Mouse (Mus musculus) left cerebral cortex, postnatal 14 days (tissue): ENCODE data around the gene Pnrc1. TPM values are rescaled to one million over a fixed set of nuclear protein-coding genes. Genes with fewer than 3 reads are reported as not detected.
"Not testable (repeated sequence)": the region's sequence is repeated elsewhere in the genome, so short reads cannot be mapped to it uniquely, and the experiment has no call there.

Experiments
- DNase-seq, 2 experiments: peaks; one replicate each; pipeline ENCODE4 v3.0.0; 2021 to 2022; ENCODE audit warnings: low spot score in 2 of 2, mixed read lengths in 1 of 2
- intact Hi-C: fragments of 180-260 bp; cut with DNase I; formaldehyde crosslinking; loops from one replicate; pipeline ENCODE4 v1.15.1; 2025
- long read RNA-seq, 2 experiments: library from polyadenylated mRNA; stranded (forward); transcript quantifications; one replicate each; pipeline ENCODE4 v2.0.0; 2021
- total RNA-seq, 2 experiments: library from RNA; stranded (reverse); gene quantifications; 2 replicates each; pipeline ENCODE4 v1.2.3; 2021

Pnrc1 gene
- total RNA-seq, result 100 to 1,000 TPM; 115 to 122 TPM
- long read RNA-seq, experiment 1, transcript Pnrc1-201 (2 exons, 1,648 nt), result major isoform, 45 of 51 reads
- long read RNA-seq, experiment 1, partial matches to known transcripts, result 0 of 51 reads
- long read RNA-seq, experiment 1, other reads (novel, unspliced or antisense), result 5 of 51 reads
- long read RNA-seq, experiment 2, transcript Pnrc1-201 (2 exons, 1,648 nt), result major isoform, 35 of 40 reads
- long read RNA-seq, experiment 2, partial matches to known transcripts, result 0 of 40 reads
- long read RNA-seq, experiment 2, other reads (novel, unspliced or antisense), result 1 of 40 reads

GRCm38 (mm10) chr4:33290002-33290401 is at the start of gene Pnrc1:
Gene Pnrc1, minus strand, starts transcription at chr4:33290163.
- intact Hi-C loops, result loop anchor here (5.0 to 10.0 kb wide), 3 partner anchors 43 to 335 kb away; partner anchors contain the start of genes Ankrd6 and Srsf12
- DNase-seq, result peak; percentile 41 to 65

- intact Hi-C loops, result no loop called here
- DNase-seq, result no peak
Observed at GRCm38 (mm10) chr4:33337999-33338398, 48.0 kb upstream of the Pnrc1 start.

GRCm38 (mm10) chr4:33332956-33333455 is 43.0 kb upstream of the Pnrc1 start:
- intact Hi-C loops, result no loop called here
- no peak for DNase-seq

- no peak for DNase-seq
- intact Hi-C loops, result no loop called here
Observed at GRCm38 (mm10) chr4:33331147-33331546, 41.2 kb upstream of the Pnrc1 start.

- intact Hi-C loops, result no loop called here
Observed at GRCm38 (mm10) chr4:33315840-33316239, 25.9 kb upstream of the Pnrc1 start.

GRCm38 (mm10) chr4:33314150-33314549 is 24.2 kb upstream of the Pnrc1 start:
- intact Hi-C loops, DNase-seq: not testable (repeated sequence)

More at GRCm38 (mm10) chr4:33315840-33316239, 25.9 kb upstream of the Pnrc1 start:
- no peak for DNase-seq

- intact Hi-C loops, result no loop called here
Observed at GRCm38 (mm10) chr4:33310840-33311437, 21.0 kb upstream of the Pnrc1 start.

GRCm38 (mm10) chr4:33309764-33310757 is 20.1 kb upstream of the Pnrc1 start, which contains the start of gene Rngtt:
Gene Rngtt, plus strand, starts transcription at chr4:33310311.
- intact Hi-C loops, result no loop called here
- peak; percentile 93 to 94 for DNase-seq

More at GRCm38 (mm10) chr4:33310840-33311437, 21.0 kb upstream of the Pnrc1 start:
- no peak for DNase-seq

- intact Hi-C loops, result no loop called here
- DNase-seq, result no peak
Observed at GRCm38 (mm10) chr4:33307146-33307545, 17.2 kb upstream of the Pnrc1 start.

- DNase-seq, result no peak
- intact Hi-C loops, result no loop called here
Observed at GRCm38 (mm10) chr4:33303057-33303456, 13.1 kb upstream of the Pnrc1 start.

- intact Hi-C loops, DNase-seq: not testable (repeated sequence)
Observed at GRCm38 (mm10) chr4:33300891-33301665, 11.1 kb upstream of the Pnrc1 start.

GRCm38 (mm10) chr4:33292409-33293370 is 2.7 kb upstream of the Pnrc1 start:
- intact Hi-C loops, result loop anchor here (1.0 to 10.0 kb wide), 5 partner anchors 45 to 338 kb away; partner anchors contain the start of genes Ankrd6 and Srsf12
- peak; percentile 48 to 68 for DNase-seq

- no peak for DNase-seq
- intact Hi-C loops, result loop anchor here (5.0 to 10.0 kb wide), 3 partner anchors 44 to 336 kb away; partner anchors contain the start of genes Ankrd6 and Srsf12
Observed at GRCm38 (mm10) chr4:33290878-33291277, 915 bp upstream of the Pnrc1 start.

GRCm38 (mm10) chr4:33289106-33289650 is 785 bp downstream of the Pnrc1 start:
- intact Hi-C loops, result no loop called here
- no peak for DNase-seq

GRCm38 (mm10) chr4:33285448-33285847 is 4.5 kb downstream of the Pnrc1 start:
- no peak for DNase-seq
- intact Hi-C loops, result no loop called here

GRCm38 (mm10) chr4:33284083-33284880 is 5.7 kb downstream of the Pnrc1 start:
- intact Hi-C loops, result no loop called here
- DNase-seq, result no peak
